Mouse (Mus musculus) inflammation-experienced regulatory T-cells, adult 6 months (primary cell): ENCODE data around the gene Mettl21a. TPM values are rescaled to one million over a fixed set of nuclear protein-coding genes. Genes with fewer than 3 reads are reported as not detected.
A peak's percentile ranks its signal among the peaks of the same experiment; 100 is the strongest.
"Not testable (repeated sequence)": the region's sequence is repeated elsewhere in the genome, so short reads cannot be mapped to it uniquely, and the experiment has no call there.

Experiments used
- ATAC-seq: one replicate; pipeline ENCODE4 v1.8.0; 2017
- polyA plus RNA-seq, 3 experiments: library from polyadenylated mRNA; unstranded; fragments of 100-300 nt; shearing (Covaris generic); gene quantifications; one replicate each; pipeline ENCODE4 v1.2.1; 2017

Gene Mettl21a
- polyA plus RNA-seq, 3 experiments from 2014 or later = 25.7 to 33.4 (median 29.1) TPM

GRCm38 (mm10) chr1:64614311-64614710 is 2.7 kb downstream of the Mettl21a start:
- no peak for ATAC-seq

DNA sequence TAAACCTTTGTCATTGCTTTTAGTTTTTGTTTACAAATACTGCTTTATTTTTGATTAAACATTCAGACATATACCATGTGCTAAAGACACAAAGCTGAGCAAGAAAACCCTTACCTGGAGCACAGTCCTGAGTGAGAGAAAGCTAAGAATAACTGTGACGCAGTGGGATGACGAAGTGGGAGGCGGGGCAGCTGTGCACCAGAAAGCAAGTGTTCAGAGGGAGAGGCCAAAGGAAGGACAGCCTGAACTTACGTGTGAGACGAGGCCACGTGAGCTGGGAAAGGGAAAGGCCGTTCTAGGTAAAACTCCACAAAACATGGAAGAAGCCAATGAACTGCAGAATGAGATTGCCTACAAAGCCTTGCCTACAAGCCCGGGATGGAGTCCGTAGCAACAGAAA is 7.1 kb downstream of the Mettl21a start:
- no peak for ATAC-seq

- no peak for ATAC-seq
Observed at GRCm38 (mm10) chr1:64609145-64609544, 7.9 kb downstream of the Mettl21a start.

GRCm38 (mm10) chr1:64603381-64603780 is 13.7 kb downstream of the Mettl21a start:
- no peak for ATAC-seq

- peak; percentile 71 for ATAC-seq
Observed at GRCm38 (mm10) chr1:64601242-64601842, 15.7 kb downstream of the Mettl21a start.

DNA sequence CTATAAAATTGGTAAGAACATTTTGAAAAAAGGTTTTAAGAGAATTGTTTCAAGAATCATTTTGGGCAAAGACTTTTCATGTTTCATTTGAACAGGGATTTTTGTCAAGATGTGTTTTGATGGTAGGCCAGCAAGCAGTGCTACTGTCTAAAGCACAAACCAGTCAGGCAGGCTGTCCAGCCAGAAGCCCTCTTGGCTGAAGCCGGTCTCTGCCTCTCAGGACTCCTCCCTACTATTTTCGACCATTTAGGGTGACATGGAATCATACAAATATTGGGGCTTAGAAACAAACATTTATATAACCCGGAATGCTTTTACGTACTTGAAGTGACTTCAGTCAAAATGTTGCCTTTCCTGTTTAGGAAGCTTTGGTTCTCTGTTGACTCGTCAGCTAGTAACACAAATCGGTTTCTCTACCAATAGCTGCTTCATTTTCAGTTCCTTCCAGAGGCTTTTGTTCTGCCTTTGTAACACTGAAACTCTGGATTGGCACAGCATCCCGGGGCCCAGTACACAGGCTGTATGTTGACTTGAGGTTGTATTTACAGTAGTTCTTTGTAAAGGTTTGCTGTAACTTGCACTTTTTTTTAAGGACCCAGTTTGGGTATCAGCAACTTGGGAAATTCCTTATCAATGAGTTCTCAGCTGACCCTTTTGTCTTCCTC is 16.5 kb downstream of the Mettl21a start:
- ATAC-seq = no peak

GRCm38 (mm10) chr1:64598926-64599325 is 18.1 kb downstream of the Mettl21a start:
- no peak for ATAC-seq

DNA sequence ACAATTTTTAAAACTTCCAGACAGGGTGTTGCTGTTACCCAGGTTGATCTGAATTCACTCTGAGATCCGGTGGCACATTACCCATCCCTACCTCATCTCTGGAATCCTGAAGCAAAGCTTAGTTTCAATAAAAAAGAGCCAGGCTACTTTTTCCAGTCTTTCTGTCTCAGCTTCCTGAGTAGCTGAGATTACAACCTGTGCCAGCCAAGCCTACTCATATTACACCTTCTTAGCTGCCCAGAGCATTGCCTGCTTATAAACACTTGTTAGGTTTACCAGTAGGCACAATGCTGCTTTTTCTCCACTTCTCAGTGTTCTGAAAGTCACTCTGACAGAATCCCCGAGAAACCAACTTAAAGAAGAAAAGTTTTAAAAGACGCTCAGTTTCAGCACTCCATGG is 38.2 kb downstream of the Mettl21a start:
- no peak for ATAC-seq

DNA sequence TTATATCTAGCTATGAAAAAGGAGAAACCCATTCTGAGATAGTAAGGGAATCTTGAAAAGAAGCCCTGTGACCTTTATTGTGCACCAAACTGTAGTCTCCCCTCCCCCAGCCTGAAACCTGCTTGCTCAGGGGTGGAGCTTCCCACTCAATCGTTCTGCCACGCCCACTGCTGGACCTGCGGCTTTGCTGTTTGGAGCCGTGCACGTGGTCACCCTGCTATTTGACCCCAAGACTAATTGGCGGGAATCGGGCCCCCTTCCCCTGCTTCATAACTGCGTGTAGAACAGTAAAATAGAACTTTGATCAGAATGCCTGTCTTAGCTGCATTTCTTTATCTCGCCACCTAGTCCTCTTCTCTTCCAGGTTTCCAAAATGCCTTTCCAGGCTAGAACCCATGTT is 39.1 kb downstream of the Mettl21a start:
- not testable (repeated sequence) for ATAC-seq

DNA sequence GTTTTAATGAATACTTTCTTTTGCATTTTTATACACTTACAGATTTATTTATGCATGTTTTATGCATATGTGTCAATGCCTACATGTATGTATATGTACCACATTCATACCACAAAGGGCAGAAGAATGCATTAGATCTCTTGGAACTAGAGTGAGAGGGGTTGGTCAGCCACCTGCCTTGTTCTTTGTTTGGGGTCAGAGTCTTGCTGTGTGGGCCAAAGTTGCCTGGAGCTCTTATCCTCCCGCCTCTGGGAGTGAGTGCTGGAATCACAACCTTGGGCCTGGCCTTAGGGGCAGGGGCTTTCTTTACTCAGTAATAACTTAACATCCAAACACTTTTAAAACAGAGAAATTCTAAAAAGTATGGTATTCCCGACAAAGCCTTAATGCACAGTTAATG is 40.3 kb downstream of the Mettl21a start:
- ATAC-seq = no peak

DNA sequence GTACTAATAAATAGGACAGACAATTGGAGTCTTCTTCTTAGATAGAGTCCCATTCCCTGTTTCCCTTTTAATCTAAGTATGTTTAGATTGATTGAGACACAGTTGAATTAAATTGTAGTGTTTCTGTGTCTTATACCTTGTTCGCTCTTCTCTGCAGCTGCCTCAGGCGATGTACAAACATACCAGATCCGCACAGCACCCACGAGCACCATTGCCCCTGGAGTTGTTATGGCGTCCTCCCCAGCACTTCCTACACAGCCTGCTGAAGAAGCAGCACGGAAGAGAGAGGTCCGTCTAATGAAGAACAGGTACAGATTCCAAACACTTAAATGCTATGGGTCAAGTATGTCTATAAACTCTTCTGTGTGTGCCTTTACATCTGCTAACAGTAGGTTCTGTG is 41.0 kb downstream of the Mettl21a start:
- no peak for ATAC-seq

DNA sequence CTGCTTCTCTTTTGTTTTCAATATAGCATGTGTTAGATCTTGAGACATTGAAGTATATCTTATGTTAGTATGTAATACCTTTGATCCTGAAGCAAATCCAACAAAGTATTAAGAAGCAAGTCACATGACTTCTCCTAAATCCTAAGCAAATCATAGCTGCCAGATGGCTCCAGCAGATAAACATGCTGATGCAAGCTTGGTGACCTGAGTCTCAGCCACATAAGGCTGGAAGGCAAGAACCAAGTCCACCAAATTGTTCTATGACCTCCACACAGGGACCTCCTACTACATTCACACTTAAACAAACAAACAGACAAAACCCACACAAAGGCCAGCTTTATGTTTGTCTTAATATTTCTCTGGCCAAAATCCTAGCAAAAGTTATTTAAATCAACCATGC is 48.8 kb downstream of the Mettl21a start:
- ATAC-seq = no peak

DNA sequence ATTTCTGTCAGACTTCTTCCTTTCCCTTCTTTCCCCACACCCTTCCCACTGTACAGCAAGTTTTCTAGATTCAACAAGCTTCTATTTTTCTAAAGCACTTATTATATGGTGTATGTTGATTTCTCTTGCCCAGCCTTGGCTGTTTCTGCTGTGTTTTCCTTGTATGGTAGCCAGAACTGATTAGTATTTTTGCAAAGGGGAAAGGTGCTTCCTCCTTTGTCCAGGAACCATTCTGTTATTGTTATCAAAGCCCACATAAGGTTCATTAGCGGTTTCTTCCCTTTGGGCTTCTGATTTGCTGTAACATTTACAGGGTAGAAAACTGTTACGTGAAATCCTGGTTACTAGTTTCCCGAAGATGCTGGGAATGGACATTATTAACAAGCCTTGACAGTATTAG is 56.9 kb downstream of the Mettl21a start:
- ATAC-seq = no peak

Other genes with a start within 250 kb of the Mettl21a start
- 10 to 100 TPM; 54.6 to 64.3 (median 59.7) TPM for gene Creb1, start 84.6 kb downstream of the Mettl21a start, polyA plus RNA-seq
- 1 to 10 TPM; 1.1 to 1.6 (median 1.4) TPM for gene Ccnyl1, start 73.2 kb upstream of the Mettl21a start, polyA plus RNA-seq
- gene Fzd5, start 120.5 kb upstream of the Mettl21a start, polyA plus RNA-seq = under 1 TPM; 0.35 to 0.97 (median 0.44) TPM